Mouse (Mus musculus): ENCODE data around the gene Cenpi. TPM values are rescaled to one million over a fixed set of nuclear protein-coding genes. Genes with fewer than 3 reads are reported as not detected.

The Cenpi gene
- polyA plus RNA-seq, 2 experiments, result 17.2 to 29.4 TPM

GRCm38 (mm10) chrX:134384896-134385295 is 77.0 kb downstream of the Cenpi start:
- no peaks in the 10 kb centered on the region for H3K9me3 ChIP-seq (ENCODE audit: control insufficient read depth, low read length)
- WGBS, result 82% methylated on average over 6 of the region's 6 CpGs
- H3K9ac ChIP-seq (ENCODE audit: low read depth, low read length, severe bottlenecking), result no peak overlapping the region
- no peak overlapping the region for H3K27ac ChIP-seq (replicated peaks; ENCODE audit: low read depth, low read length)
- H3K36me3 ChIP-seq (ENCODE audit: control insufficient read depth, insufficient read depth, low read length), result no peaks in the 10 kb centered on the region
- H3K4me2 ChIP-seq (replicated peaks; ENCODE audit: low read depth, low read length, severe bottlenecking), result no peak overlapping the region
- no peak for TF ChIP-seq POLR2A (IDR thresholded peaks at IDR 0.05; ENCODE audit: borderline replicate concordance, extremely low read depth, insufficient read depth, insufficient read length)
- H3K4me1 ChIP-seq (ENCODE audit: control insufficient read depth, insufficient read depth, low read length), result no peaks in the 10 kb centered on the region
- no peak overlapping the region for H3K4me3 ChIP-seq (replicated peaks; ENCODE audit: low read length)
- DNase-seq (ENCODE audit: low spot score) (no peak), ATAC-seq (ENCODE audit: low FRiP score, low read depth) (no peak)
- H3K27me3 ChIP-seq (ENCODE audit: control insufficient read depth, insufficient read depth, low read length), result no peaks in the 10 kb centered on the region

- Histone ChIP-seq H3K9ac (ENCODE audit: low read depth, low read length, severe bottlenecking) (no peak overlapping the region), H3K4me1 (ENCODE audit: control insufficient read depth, insufficient read depth, low read length) (no peaks in the 10 kb centered on the region), H3K4me3 (replicated peaks; ENCODE audit: low read length) (no peak overlapping the region), H3K36me3 (ENCODE audit: control insufficient read depth, insufficient read depth, low read length) (no peaks in the 10 kb centered on the region), H3K27ac (replicated peaks; ENCODE audit: low read depth, low read length) (no peak overlapping the region), H3K4me2 (replicated peaks; ENCODE audit: low read depth, low read length, severe bottlenecking) (no peak overlapping the region), H3K9me3 (ENCODE audit: control insufficient read depth, low read length) (no peaks in the 10 kb centered on the region), H3K27me3 (ENCODE audit: control insufficient read depth, insufficient read depth, low read length) (no peaks in the 10 kb centered on the region)
- 70% methylated on average over 2 of the region's 2 CpGs for WGBS
- no peak for TF ChIP-seq POLR2A (IDR thresholded peaks at IDR 0.05; ENCODE audit: borderline replicate concordance, extremely low read depth, insufficient read depth, insufficient read length)
- DNase-seq (ENCODE audit: low spot score) (no peak), ATAC-seq (ENCODE audit: low FRiP score, low read depth) (no peak)
These were observed 91.1 kb downstream of the Cenpi start for GRCm38 (mm10) chrX:134398972-134399371.

- Histone ChIP-seq H3K36me3 (ENCODE audit: control insufficient read depth, insufficient read depth, low read length) (no peaks in the 10 kb centered on the region), H3K27ac (replicated peaks; ENCODE audit: low read depth, low read length) (peak within 1 kb of the TSS; percentile 38; the same call in 1 of the 2 replicates), H3K9me3 (ENCODE audit: control insufficient read depth, low read length) (no peaks in the 10 kb centered on the region), H3K4me2 (replicated peaks; ENCODE audit: low read depth, low read length, severe bottlenecking) (peak within 1 kb of the TSS; percentile 45), H3K4me3 (replicated peaks; ENCODE audit: low read length) (peak within 1 kb of the TSS; percentile 33), H3K27me3 (ENCODE audit: control insufficient read depth, insufficient read depth, low read length) (no peaks in the 10 kb centered on the region), H3K4me1 (ENCODE audit: control insufficient read depth, insufficient read depth, low read length) (no peaks in the 10 kb centered on the region), H3K9ac (ENCODE audit: low read depth, low read length, severe bottlenecking) (peak within 1 kb of the TSS; percentile 41)
- peak; percentile 12 for DNase-seq (ENCODE audit: low spot score)
- WGBS, result 28% methylated on average over 15 of the region's 15 CpGs
- TF ChIP-seq POLR2A (IDR thresholded peaks at IDR 0.05; ENCODE audit: borderline replicate concordance, extremely low read depth, insufficient read depth, insufficient read length), result no peak
- ATAC-seq (ENCODE audit: low FRiP score, low read depth), result peak; percentile 62; the same call in 1 of the 2 replicates
These were observed 96.1 kb downstream of the Cenpi start, which contains the start of gene Drp2 for GRCm38 (mm10) chrX:134403863-134404583. Gene Drp2, plus strand, starts transcription at chrX:134404551.

GRCm38 (mm10) chrX:134404584-134404955 is 96.7 kb downstream of the Cenpi start:
- no peaks in the 10 kb centered on the region for H3K36me3 ChIP-seq (ENCODE audit: control insufficient read depth, insufficient read depth, low read length)
- peak overlapping the region; percentile 33 for H3K4me3 ChIP-seq (replicated peaks; ENCODE audit: low read length)
- DNase-seq (ENCODE audit: low spot score) (no peak), ATAC-seq (ENCODE audit: low FRiP score, low read depth) (no peak)
- H3K4me2 ChIP-seq (replicated peaks; ENCODE audit: low read depth, low read length, severe bottlenecking), result peak overlapping the region; percentile 45
- H3K9me3 ChIP-seq (ENCODE audit: control insufficient read depth, low read length), result no peaks in the 10 kb centered on the region
- TF ChIP-seq POLR2A (IDR thresholded peaks at IDR 0.05; ENCODE audit: borderline replicate concordance, extremely low read depth, insufficient read depth, insufficient read length), result no peak
- WGBS, result 33% methylated on average over 12 of the region's 14 CpGs
- no peak overlapping the region for H3K27ac ChIP-seq (replicated peaks; ENCODE audit: low read depth, low read length)
- no peaks in the 10 kb centered on the region for H3K4me1 ChIP-seq (ENCODE audit: control insufficient read depth, insufficient read depth, low read length)
- H3K9ac ChIP-seq (ENCODE audit: low read depth, low read length, severe bottlenecking), result peak overlapping the region; percentile 41
- H3K27me3 ChIP-seq (ENCODE audit: control insufficient read depth, insufficient read depth, low read length), result no peaks in the 10 kb centered on the region

- DNase-seq (ENCODE audit: low spot score) (no peak), ATAC-seq (ENCODE audit: low FRiP score, low read depth) (no peak)
- H3K27ac ChIP-seq (replicated peaks; ENCODE audit: low read depth, low read length), result no peak overlapping the region
- no peaks in the 10 kb centered on the region for H3K4me1 ChIP-seq (ENCODE audit: control insufficient read depth, insufficient read depth, low read length)
- no peak overlapping the region for H3K9ac ChIP-seq (ENCODE audit: low read depth, low read length, severe bottlenecking)
- H3K4me3 ChIP-seq (replicated peaks; ENCODE audit: low read length), result no peak overlapping the region
- H3K36me3 ChIP-seq (ENCODE audit: control insufficient read depth, insufficient read depth, low read length), result no peaks in the 10 kb centered on the region
- WGBS, result 85% methylated on average over 6 of the region's 6 CpGs
- no peak overlapping the region for H3K4me2 ChIP-seq (replicated peaks; ENCODE audit: low read depth, low read length, severe bottlenecking)
- H3K9me3 ChIP-seq (ENCODE audit: control insufficient read depth, low read length), result no peaks in the 10 kb centered on the region
- no peaks in the 10 kb centered on the region for H3K27me3 ChIP-seq (ENCODE audit: control insufficient read depth, insufficient read depth, low read length)
- TF ChIP-seq POLR2A (IDR thresholded peaks at IDR 0.05; ENCODE audit: borderline replicate concordance, extremely low read depth, insufficient read depth, insufficient read length), result no peak
These were observed 101.5 kb downstream of the Cenpi start for GRCm38 (mm10) chrX:134409354-134409900.
